Mouse (Mus musculus): ENCODE measurements around the gene Trpm3.

Trpm3 gene

DNA sequence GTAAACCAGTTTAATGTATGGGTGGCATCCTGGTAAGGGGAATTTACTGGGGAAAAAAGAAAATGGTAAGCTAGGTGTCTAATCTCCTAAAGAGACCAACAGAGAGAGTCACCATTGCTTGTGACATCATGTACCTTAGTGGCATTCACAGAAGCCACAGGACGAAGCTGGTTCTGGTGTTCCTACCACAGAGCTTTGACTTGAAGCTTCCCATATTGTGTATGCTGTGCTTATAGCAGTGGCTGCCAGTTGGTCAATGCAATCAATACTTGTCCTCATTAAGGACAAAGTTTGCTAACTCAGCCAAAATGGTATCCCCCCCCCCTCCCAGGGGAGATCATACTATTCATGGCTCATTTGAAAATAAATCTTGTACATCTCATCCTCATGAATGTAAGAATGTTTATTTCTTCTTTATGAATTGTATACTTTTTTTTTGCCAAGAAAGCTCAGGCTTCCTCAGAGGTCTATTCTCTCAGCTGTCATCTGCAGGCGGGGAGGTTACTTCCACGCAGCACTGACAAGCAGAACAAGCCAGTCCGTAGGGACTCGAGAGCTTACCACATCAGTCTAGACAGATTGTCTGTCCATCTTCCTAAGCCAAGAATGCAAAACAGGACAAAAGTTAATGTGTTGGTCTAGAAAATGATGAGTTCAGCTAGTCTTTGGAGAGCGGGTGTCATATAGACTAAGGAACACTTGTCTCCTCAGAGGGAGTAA lies 404.3 kb downstream of the Trpm3 start:
- no peak for TF ChIP-seq GATA4 (IDR thresholded peaks at IDR 0.05; ENCODE audit: insufficient replicate concordance, low read length)

DNA sequence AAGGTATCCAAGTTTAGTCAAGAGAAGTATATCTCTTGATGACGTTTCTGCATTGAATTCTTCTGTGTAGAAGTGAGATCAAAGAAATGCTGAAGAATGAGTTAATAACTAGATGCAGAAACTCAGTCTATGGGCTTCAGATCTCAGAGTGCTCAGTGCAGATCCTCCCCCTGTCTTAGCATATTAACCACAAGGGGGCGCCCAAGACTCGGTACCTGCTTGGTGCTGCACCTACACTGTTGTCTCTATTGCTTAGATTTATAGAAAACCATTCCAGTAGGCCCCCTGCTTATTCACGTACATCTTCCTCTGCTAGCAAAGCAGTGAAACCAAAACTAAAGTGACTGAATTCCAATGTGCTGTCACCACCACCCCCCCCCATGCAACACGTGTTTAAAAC lies 413.3 kb downstream of the Trpm3 start:
- no peak for TF ChIP-seq GATA4 (IDR thresholded peaks at IDR 0.05; ENCODE audit: insufficient replicate concordance, low read length)

DNA sequence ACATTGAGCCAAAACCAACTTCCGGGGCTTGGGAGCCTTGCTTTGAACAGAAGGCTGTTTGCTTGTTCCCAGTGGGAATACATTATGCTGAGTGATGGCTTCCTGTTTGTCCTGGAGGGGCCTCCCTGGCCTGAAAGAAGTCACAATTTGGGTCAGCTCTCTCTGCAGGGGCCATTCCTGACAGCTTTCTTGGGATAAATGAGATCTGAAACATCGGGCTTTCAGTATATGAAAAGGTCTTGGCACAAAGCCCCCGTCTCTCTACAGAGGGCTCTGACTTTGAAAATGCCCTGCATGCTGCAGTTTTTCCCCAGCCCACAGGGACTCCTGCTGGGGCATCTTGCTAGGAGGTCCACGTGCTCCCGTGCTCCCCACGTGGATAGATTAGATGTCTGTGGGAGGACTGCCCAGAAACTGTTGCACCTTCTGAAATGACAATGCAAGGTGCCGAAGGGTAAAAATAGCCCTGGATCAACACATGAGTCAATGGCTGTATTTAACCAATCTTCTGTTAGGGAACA lies 415.6 kb downstream of the Trpm3 start:
- no peak for TF ChIP-seq GATA4 (IDR thresholded peaks at IDR 0.05; ENCODE audit: insufficient replicate concordance, low read length)

DNA sequence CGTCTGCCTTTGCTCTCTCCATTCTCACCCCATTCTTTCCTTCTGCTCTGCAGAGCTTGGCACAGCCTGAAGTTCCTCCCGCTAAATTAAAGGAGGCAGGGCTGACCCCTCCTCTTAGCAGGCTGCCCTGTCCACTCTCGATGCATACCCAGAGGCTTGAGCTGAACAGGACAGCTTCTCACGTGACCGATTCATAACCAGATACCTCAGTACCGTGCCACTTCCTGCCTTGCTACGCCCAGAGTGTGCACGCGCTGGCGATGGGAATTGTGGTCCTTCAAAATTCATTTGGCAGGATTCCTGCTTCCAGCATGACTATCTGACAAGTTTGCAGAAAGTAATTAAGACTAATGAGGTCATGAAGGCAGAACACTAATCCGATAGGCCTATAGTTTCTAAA lies 433.6 kb downstream of the Trpm3 start:
- TF ChIP-seq GATA4 (IDR thresholded peaks at IDR 0.05; ENCODE audit: insufficient replicate concordance, low read length): no peak

DNA sequence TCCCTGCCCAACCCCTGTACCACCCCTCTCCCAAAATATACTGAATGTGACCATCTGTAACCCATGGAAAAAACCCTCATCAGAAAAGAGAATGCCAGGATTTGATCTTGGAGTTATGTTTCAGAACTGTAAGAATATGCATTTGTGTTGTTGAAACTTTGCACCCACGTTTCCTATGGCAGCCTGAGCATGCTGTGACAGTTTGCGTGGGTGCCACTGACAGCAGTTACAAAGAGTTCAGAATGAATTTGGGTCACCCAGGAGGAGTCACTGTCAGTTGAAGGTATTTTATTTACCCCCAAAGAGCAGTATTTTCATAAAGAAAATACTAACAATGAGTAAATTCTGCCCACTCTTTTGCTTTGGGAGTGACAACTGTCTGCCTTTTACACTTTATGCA lies 434.0 kb downstream of the Trpm3 start:
- no peak for TF ChIP-seq GATA4 (IDR thresholded peaks at IDR 0.05; ENCODE audit: insufficient replicate concordance, low read length)

DNA sequence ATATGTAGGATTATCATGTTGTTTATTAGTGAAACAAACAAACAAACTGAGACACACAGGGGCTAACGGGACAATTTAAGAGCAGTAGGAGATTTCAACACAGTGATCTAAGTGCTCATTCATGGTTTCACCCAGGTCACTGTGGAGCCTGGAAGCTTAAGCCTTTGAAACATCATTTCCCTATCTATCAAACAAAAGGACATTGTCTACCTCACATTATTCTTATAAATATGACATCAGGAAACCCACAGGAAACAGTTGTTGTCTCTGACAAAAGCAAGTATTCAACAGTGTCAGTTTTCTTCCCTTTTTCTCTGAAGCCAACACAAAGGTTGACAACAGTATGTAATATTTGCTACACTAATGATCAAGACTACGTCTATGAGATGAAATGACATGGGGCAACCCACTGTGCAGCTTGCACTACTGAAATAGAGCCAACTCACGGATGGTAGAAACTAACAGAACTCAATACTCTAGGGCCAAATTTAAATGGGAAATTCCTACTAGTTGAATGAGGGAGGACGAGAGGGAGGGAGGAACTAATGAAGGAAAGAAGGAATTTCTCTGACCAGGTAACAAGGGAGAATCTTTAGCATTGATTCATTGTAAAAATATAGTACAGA lies 443.4 kb downstream of the Trpm3 start:
- no peak for TF ChIP-seq GATA4 (IDR thresholded peaks at IDR 0.05; ENCODE audit: insufficient replicate concordance, low read length)

DNA sequence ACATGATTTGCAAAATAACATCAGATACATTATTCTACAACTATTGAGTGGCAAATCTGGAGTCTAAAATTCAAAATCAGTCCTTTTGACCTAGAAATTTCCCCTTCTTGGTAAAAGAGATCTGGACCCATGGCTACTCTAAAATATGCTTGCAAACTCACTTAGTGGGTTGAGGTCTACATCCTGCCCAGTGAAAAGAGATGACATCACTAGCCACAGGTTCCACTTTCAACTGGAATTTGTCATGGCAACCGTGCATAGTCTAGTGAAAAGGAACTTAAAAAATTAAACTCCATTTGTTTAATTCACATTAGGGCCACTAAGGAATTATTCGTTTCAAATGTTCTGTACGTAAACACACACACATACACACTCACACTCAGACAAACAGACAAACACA lies 455.6 kb downstream of the Trpm3 start:
- no peak for TF ChIP-seq GATA4 (IDR thresholded peaks at IDR 0.05; ENCODE audit: insufficient replicate concordance, low read length)

DNA sequence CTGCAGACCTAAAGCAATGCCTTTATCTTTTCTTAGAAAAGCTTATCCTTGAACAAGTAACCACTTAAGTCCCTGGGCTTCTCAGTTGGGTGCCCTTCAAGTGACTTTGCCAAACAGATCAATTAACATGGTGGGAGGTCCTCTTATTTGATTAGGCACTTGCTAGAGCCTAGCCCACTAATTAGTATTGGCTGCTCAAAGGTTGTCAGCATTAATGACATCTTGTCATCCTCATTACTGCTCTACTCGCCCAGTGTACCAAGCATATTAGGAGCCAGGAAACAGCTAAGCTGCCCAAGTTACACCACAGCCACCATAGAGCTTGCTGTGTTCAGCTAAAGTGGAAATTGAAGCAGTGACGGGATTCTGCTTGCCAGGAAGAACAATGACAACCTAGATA lies 456.4 kb downstream of the Trpm3 start:
- no peak for TF ChIP-seq GATA4 (IDR thresholded peaks at IDR 0.05; ENCODE audit: insufficient replicate concordance, low read length)

DNA sequence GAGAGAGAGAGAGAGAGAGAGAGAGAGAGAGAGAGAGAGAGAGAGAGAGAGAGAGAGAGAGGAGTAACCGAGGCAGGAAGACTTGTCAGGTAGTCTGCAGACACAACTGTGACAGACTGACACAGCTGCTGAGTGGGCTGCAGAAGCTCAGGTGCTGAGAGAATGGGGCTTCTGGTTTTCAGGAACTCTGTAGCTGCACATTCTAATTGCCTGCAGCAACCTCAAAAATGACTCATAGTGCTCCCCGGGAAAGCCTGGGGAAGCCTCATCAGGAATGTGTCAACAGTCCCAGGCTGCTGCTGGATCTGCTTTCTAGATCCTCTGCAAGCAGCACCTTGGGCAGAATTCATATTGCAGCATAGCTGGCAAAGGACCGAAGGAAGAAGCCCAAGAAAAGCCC lies 457.9 kb downstream of the Trpm3 start:
- TF ChIP-seq GATA4 (IDR thresholded peaks at IDR 0.05; ENCODE audit: insufficient replicate concordance, low read length): no peak

DNA sequence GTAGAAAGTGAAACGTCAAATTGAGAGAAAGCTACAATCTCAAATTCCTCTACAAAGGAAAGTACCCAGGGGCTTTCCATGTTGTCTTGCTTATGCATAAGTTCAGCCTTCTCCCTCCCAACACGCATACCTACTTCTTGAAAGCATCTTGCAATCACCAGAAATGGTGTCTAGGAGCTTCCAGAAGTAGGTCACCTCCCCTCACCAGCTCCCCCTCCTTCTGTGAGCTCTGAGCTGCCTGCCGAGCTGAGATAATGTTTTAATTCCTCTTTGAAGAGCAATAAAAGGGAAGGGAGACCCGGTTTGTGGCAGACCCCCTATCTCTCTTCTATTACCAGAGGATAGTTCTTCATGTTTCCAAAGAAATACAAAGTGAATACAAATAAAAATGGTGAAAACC lies 465.5 kb downstream of the Trpm3 start:
- no peak for TF ChIP-seq GATA4 (IDR thresholded peaks at IDR 0.05; ENCODE audit: insufficient replicate concordance, low read length)

DNA sequence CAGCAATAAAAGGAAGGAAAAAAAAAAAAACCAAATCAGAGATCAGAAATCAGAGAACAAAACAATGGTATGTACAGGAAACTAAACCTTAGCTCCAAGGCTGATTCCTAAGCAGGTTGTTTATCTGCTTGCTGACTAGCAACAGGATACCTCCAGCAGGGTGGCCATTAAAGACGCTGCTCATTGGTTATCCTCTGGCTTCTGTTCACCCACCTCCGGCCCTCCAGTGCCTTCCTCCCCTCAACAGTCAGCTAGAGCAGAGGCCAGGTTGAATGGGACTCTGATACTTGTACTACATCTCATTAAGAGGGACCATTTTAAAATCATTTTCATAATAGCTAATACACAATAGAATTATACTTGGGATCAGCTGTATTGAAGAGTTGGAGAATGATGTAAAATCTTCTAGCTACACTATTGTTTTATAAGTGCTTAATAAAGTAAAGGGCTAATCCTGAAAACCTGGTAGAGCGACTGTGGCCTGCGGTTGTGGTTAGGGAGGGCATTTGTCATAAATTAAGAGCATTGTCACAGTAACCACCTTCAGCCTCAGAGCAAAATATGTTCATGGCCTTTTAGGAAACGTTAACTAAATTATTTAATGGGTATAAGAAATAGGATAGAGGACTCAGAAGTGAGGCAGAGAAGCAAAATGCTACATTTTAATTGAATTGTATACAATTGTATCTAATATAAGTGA lies 469.3 kb downstream of the Trpm3 start:
- no peak for TF ChIP-seq GATA4 (IDR thresholded peaks at IDR 0.05; ENCODE audit: insufficient replicate concordance, low read length)

DNA sequence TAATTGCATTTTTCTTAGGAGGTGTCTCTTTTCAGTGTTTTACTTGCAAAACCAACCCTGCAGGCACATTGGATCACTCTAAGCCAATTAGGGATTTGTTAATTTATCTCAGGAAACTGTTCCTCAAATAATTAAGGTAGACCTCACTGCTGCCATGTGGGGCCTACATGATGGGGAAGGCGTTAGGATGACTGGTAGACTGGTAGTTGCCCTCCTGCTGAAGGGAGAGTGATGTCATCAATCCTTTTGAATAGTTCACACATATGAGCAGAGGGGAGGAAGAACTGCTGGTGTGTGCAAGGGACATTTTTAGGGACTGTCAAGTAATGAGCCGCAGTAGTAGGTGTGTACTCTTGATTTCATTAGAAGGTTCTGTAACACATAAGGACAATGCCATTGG lies 472.8 kb downstream of the Trpm3 start:
- TF ChIP-seq GATA4 (IDR thresholded peaks at IDR 0.05; ENCODE audit: insufficient replicate concordance, low read length): no peak

DNA sequence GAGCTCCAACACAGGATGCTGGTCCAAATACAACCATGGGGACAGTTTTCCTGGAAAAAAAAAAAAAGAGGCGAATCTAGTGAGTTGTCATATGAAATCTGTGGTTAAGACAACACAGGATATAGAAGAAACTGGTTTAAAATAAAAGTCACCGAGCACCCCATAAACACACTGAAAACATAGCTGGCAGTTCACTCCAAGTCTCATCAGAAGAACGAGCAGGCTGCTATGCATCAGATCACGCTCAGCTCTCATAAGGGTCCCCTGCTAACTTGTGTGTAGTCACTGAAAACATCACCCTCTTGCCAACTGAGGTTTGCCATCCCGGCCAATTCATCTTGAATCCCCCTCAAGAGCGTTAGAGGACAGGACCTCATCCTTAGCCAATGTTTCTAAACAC lies 476.5 kb downstream of the Trpm3 start:
- TF ChIP-seq GATA4 (IDR thresholded peaks at IDR 0.05; ENCODE audit: insufficient replicate concordance, low read length): no peak

DNA sequence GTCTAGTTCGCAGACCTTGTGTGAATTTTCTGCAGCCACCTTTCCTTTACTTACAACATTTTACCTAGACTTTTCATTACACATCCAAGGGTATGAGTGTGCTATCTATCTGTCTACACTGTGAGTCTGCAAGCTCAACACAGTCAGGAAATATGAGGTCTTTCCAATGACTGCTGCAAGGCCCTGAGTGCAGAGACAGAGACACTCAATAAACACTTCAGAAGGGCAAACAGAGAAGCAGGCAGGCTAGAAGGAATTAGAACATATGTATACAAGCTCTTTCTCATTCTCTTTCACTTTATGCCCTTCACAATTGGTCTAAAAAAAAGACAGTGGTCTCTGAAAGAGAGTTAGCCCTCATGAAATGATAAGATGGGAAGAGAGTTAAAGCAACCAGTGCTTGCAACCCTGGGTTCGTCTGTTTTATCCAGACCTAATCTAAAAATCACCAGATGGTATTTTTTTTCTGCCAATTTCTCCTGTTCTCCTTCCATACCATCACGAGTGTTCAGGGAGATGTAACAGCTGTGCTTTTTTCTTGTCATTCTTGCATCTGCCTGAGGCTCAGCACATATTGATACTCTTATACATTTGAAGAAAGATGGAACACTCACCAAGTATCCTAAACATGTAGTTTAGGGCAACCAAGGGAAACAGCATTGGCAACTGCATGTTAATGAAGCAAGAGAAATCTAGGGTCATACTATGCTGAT lies 486.1 kb downstream of the Trpm3 start:
- TF ChIP-seq GATA4 (IDR thresholded peaks at IDR 0.05; ENCODE audit: insufficient replicate concordance, low read length): no peak

DNA sequence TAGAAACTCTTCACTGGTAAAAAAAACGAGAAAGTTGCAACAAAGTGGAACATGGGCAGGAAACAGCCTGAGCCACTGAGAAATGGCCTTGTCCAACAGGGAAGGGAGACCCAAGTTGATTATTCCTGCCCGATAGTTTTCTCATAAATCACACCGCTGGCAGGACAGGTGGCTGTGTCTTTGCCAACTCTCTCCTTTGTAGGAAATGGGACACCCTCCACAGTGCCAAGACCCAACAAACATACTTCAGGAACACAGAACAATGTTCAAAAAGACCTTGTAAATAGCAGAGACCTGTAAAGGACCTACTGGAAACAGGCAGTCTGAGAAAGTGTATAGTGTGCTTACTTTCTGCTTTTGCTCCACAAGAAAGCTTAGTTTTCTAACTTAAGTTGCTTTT lies 490.0 kb downstream of the Trpm3 start:
- TF ChIP-seq GATA4 (IDR thresholded peaks at IDR 0.05; ENCODE audit: insufficient replicate concordance, low read length): no peak

Measured in liver, adult (tissue).